Mouse (Mus musculus): Measurements from ENCODE around the gene Pm20d2.

Pm20d2 gene

DNA sequence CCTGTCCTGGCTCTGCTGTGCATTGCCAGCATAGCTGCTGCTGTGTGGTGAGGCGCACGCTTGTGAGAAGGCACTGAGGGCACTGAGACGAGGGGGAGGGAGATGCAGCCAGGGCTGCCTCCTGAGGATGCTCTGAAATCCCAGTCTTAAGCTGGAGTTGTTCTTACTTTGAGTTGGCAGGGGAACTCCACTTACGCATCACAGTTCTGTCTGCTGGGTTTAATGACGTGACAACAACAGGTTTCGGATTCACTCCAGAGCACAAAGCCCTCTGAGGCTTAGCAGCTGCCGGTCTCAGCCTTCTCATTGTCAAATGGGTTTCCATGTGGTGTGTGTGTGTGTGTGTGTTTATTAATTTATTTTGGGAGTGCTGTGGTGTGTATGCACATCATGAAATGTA is 40.4 kb downstream of the Pm20d2 start:
- no peak for TF ChIP-seq GATA4 (IDR thresholded peaks at IDR 0.05; ENCODE audit: insufficient replicate concordance, low read length)

DNA sequence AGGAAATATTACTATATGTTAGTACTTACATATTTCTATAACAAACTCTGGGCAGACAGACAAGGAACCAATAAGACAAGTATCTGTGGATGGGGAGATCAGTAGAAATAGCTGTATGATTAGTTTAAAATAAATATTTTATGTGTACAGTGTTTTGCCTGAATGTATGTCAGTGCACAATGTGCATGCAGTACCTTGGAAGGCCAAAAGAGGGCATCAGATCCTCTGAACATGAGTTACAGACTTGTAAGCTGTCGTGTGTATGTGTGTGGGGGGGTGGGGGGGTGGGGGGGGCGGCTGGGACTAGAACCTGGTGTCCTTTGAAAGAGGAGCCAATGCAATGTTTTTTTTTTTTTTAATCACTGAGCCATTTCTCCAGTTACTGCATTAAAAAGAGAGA is 41.7 kb downstream of the Pm20d2 start:
- no peak for TF ChIP-seq GATA4 (IDR thresholded peaks at IDR 0.05; ENCODE audit: insufficient replicate concordance, low read length)

DNA sequence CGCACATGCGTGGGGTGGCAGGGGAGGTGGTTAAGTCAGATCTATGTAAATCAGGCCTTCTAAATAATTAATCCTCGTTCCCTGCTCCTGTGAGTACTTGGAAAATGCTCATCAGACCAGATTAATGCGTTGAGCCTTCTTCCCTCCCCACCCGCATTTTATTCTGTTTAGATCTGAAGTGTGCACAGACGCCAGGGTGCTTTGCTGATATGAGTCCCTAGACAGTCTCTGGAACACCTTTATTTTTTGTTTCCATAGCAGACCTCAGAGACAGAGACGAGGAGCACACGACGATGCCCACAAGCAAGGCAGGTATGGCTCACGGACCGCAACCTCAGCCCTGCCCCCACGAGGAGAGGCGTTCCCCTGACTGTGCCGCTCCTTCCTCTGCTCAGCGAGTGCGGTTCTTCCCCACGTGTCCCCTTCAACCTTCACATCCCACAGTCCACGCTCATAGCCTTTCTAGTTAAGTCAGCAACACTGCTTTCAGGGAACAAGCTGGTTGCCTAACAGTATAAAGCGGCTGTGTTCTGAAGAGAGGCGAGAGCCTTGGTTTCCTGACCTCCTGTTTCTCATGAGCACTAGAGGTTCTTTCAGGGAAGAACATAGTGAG is 42.8 kb downstream of the Pm20d2 start:
- TF ChIP-seq GATA4 (IDR thresholded peaks at IDR 0.05; ENCODE audit: insufficient replicate concordance, low read length) = no peak

GRCm38 (mm10) chr4:33132221-33132620 is 57.3 kb downstream of the Pm20d2 start, which contains the start of gene Gabrr1:
Gene Gabrr1, plus strand, starts transcription at chr4:33132521.
- no peak for TF ChIP-seq GATA4 (IDR thresholded peaks at IDR 0.05; ENCODE audit: insufficient replicate concordance, low read length)

- TF ChIP-seq GATA4 (IDR thresholded peaks at IDR 0.05; ENCODE audit: insufficient replicate concordance, low read length) = no peak
Measured at GRCm38 (mm10) chr4:33125409-33126084, 64.0 kb downstream of the Pm20d2 start.

- TF ChIP-seq GATA4 (IDR thresholded peaks at IDR 0.05; ENCODE audit: insufficient replicate concordance, low read length) = no peak
Measured at GRCm38 (mm10) chr4:33124493-33124892, 65.0 kb downstream of the Pm20d2 start.

All from liver, adult (tissue).